Mouse (Mus musculus): ENCODE data around the gene Cntrob. TPM values are rescaled to one million over a fixed set of nuclear protein-coding genes. Genes with fewer than 3 reads are reported as not detected.

The Cntrob gene
- polyA plus RNA-seq, 1 experiment from 2014 or later = 16.2 TPM

- Histone ChIP-seq H3K9me3 (replicated peaks; ENCODE audit: control insufficient read depth, low read length) (no peaks in the 10 kb centered on the region), H3K4me2 (ENCODE audit: low read depth, low read length) (peak overlapping the region; percentile 65), H3K4me3 (ENCODE audit: low read length) (no peak overlapping the region), H3K27me3 (ENCODE audit: control insufficient read depth, insufficient read depth, low read length) (peaks cover 10% of the 10 kb centered on the region; the same call in 1 of the 2 replicates), H3K9ac (ENCODE audit: low read length) (peak overlapping the region; percentile 71; the same call in 1 of the 2 replicates), H3K27ac (ENCODE audit: low read length) (no peak overlapping the region), H3K36me3 (ENCODE audit: control insufficient read depth, insufficient read depth) (no peaks in the 10 kb centered on the region), H3K4me1 (ENCODE audit: control insufficient read depth, insufficient read depth, low read length) (peaks cover 14% of the 10 kb centered on the region)
- 88% methylated on average over 6 of the region's 6 CpGs for WGBS
- ATAC-seq (replicated peaks; ENCODE audit: extremely low read depth, insufficient read depth, low FRiP score) = no peak
These were observed 7.6 kb upstream of the Cntrob start for GRCm38 (mm10) chr11:69331152-69331551.

GRCm38 (mm10) chr11:69328517-69328916 lies 4.9 kb upstream of the Cntrob start:
- 89% methylated on average over 6 of the region's 6 CpGs for WGBS
- Histone ChIP-seq H3K9ac (ENCODE audit: low read length) (no peak overlapping the region), H3K4me3 (ENCODE audit: low read length) (no peak overlapping the region), H3K36me3 (ENCODE audit: control insufficient read depth, insufficient read depth) (no peaks in the 10 kb centered on the region), H3K27ac (ENCODE audit: low read length) (no peak overlapping the region), H3K27me3 (ENCODE audit: control insufficient read depth, insufficient read depth, low read length) (peaks cover 10% of the 10 kb centered on the region; the same call in 1 of the 2 replicates), H3K9me3 (replicated peaks; ENCODE audit: control insufficient read depth, low read length) (no peaks in the 10 kb centered on the region), H3K4me2 (ENCODE audit: low read depth, low read length) (no peak overlapping the region), H3K4me1 (ENCODE audit: control insufficient read depth, insufficient read depth, low read length) (peaks cover 24% of the 10 kb centered on the region)
- no peak for ATAC-seq (replicated peaks; ENCODE audit: extremely low read depth, insufficient read depth, low FRiP score)

GRCm38 (mm10) chr11:69327648-69328047 lies 4.1 kb upstream of the Cntrob start:
- 45% methylated on average over 6 of the region's 6 CpGs for WGBS
- no peaks in the 10 kb centered on the region for H3K9me3 ChIP-seq (replicated peaks; ENCODE audit: control insufficient read depth, low read length)
- peaks cover 10% of the 10 kb centered on the region; the same call in 1 of the 2 replicates for H3K27me3 ChIP-seq (ENCODE audit: control insufficient read depth, insufficient read depth, low read length)
- peaks cover 28% of the 10 kb centered on the region for H3K4me1 ChIP-seq (ENCODE audit: control insufficient read depth, insufficient read depth, low read length)
- no peak overlapping the region for H3K4me3 ChIP-seq (ENCODE audit: low read length)
- ATAC-seq (replicated peaks; ENCODE audit: extremely low read depth, insufficient read depth, low FRiP score) = no peak
- no peaks in the 10 kb centered on the region for H3K36me3 ChIP-seq (ENCODE audit: control insufficient read depth, insufficient read depth)
- H3K27ac ChIP-seq (ENCODE audit: low read length) = no peak overlapping the region
- H3K9ac ChIP-seq (ENCODE audit: low read length) = no peak overlapping the region
- no peak overlapping the region for H3K4me2 ChIP-seq (ENCODE audit: low read depth, low read length)

- Histone ChIP-seq H3K4me3 (ENCODE audit: low read length) (no peak overlapping the region), H3K9me3 (replicated peaks; ENCODE audit: control insufficient read depth, low read length) (no peaks in the 10 kb centered on the region), H3K27me3 (ENCODE audit: control insufficient read depth, insufficient read depth, low read length) (peaks cover 10% of the 10 kb centered on the region; the same call in 1 of the 2 replicates), H3K4me1 (ENCODE audit: control insufficient read depth, insufficient read depth, low read length) (peaks cover 34% of the 10 kb centered on the region), H3K36me3 (ENCODE audit: control insufficient read depth, insufficient read depth) (no peaks in the 10 kb centered on the region), H3K27ac (ENCODE audit: low read length) (no peak overlapping the region), H3K4me2 (ENCODE audit: low read depth, low read length) (peak overlapping the region; percentile 99; the same call in 1 of the 2 replicates), H3K9ac (ENCODE audit: low read length) (no peak overlapping the region)
- 21% methylated on average over 9 of the region's 9 CpGs for WGBS
- no peak for ATAC-seq (replicated peaks; ENCODE audit: extremely low read depth, insufficient read depth, low FRiP score)
These were observed 3.5 kb upstream of the Cntrob start for GRCm38 (mm10) chr11:69327157-69327442.

- no peaks in the 10 kb centered on the region for H3K36me3 ChIP-seq (ENCODE audit: control insufficient read depth, insufficient read depth)
- H3K9me3 ChIP-seq (replicated peaks; ENCODE audit: control insufficient read depth, low read length) = no peaks in the 10 kb centered on the region
- 1% methylated on average over 45 of the region's 45 CpGs for WGBS
- H3K4me1 ChIP-seq (ENCODE audit: control insufficient read depth, insufficient read depth, low read length) = peaks cover 34% of the 10 kb centered on the region
- ATAC-seq (replicated peaks; ENCODE audit: extremely low read depth, insufficient read depth, low FRiP score) = no peak
- no peak overlapping the region for H3K27ac ChIP-seq (ENCODE audit: low read length)
- H3K4me3 ChIP-seq (ENCODE audit: low read length) = peak overlapping the region; percentile 67
- peak overlapping the region; percentile 99 for H3K4me2 ChIP-seq (ENCODE audit: low read depth, low read length)
- H3K9ac ChIP-seq (ENCODE audit: low read length) = peak overlapping the region; percentile 76
- H3K27me3 ChIP-seq (ENCODE audit: control insufficient read depth, insufficient read depth, low read length) = peaks cover 10% of the 10 kb centered on the region; the same call in 1 of the 2 replicates
These were observed 3.0 kb upstream of the Cntrob start for GRCm38 (mm10) chr11:69326408-69327156.

GRCm38 (mm10) chr11:69325628-69326407 lies 2.2 kb upstream of the Cntrob start, which contains the start of gene Kcnab3:
TSS of gene Kcnab3 (plus strand) at chr11:69326258.
- ATAC-seq (replicated peaks; ENCODE audit: extremely low read depth, insufficient read depth, low FRiP score) = peak; percentile 54; the same call in 1 of the 2 replicates
- Histone ChIP-seq H3K36me3 (ENCODE audit: control insufficient read depth, insufficient read depth) (no peaks in the 10 kb centered on the region), H3K4me1 (ENCODE audit: control insufficient read depth, insufficient read depth, low read length) (peaks cover 29% of the 10 kb centered on the region), H3K27ac (ENCODE audit: low read length) (0 out of 2 replicates have a peak within 1 kb of the TSS, but pooled peaks have one; percentile 24), H3K27me3 (ENCODE audit: control insufficient read depth, insufficient read depth, low read length) (peaks cover 10% of the 10 kb centered on the region; the same call in 1 of the 2 replicates), H3K9ac (ENCODE audit: low read length) (peak within 1 kb of the TSS; percentile 76), H3K4me2 (ENCODE audit: low read depth, low read length) (peak within 1 kb of the TSS; percentile 99), H3K4me3 (ENCODE audit: low read length) (peak within 1 kb of the TSS; percentile 67), H3K9me3 (replicated peaks; ENCODE audit: control insufficient read depth, low read length) (no peaks in the 10 kb centered on the region)
- WGBS = 10% methylated on average over 26 of the region's 26 CpGs

GRCm38 (mm10) chr11:69324749-69325148 lies 1.2 kb upstream of the Cntrob start:
- 72% methylated on average over 6 of the region's 6 CpGs for WGBS
- H3K4me2 ChIP-seq (ENCODE audit: low read depth, low read length) = peak overlapping the region; percentile 91
- H3K27ac ChIP-seq (ENCODE audit: low read length) = no peak overlapping the region
- peaks cover 10% of the 10 kb centered on the region; the same call in 1 of the 2 replicates for H3K27me3 ChIP-seq (ENCODE audit: control insufficient read depth, insufficient read depth, low read length)
- 0 out of 2 replicates have a peak, but pooled peaks cover 5% of the 10 kb centered on the region for H3K36me3 ChIP-seq (ENCODE audit: control insufficient read depth, insufficient read depth)
- H3K4me3 ChIP-seq (ENCODE audit: low read length) = peak overlapping the region; percentile 68
- H3K9me3 ChIP-seq (replicated peaks; ENCODE audit: control insufficient read depth, low read length) = no peaks in the 10 kb centered on the region
- H3K9ac ChIP-seq (ENCODE audit: low read length) = peak overlapping the region; percentile 77
- peaks cover 29% of the 10 kb centered on the region for H3K4me1 ChIP-seq (ENCODE audit: control insufficient read depth, insufficient read depth, low read length)
- ATAC-seq (replicated peaks; ENCODE audit: extremely low read depth, insufficient read depth, low FRiP score) = no peak

- no peak for ATAC-seq (replicated peaks; ENCODE audit: extremely low read depth, insufficient read depth, low FRiP score)
These were observed 693 bp downstream of the Cntrob start for GRCm38 (mm10) chr11:69322693-69323471.

More at GRCm38 (mm10) chr11:69322693-69323471, 693 bp downstream of the Cntrob start:
- H3K4me3 ChIP-seq (ENCODE audit: low read length) = peak overlapping the region; percentile 68
- peak overlapping the region; percentile 88 for H3K27ac ChIP-seq (ENCODE audit: low read length)
- H3K9me3 ChIP-seq (replicated peaks; ENCODE audit: control insufficient read depth, low read length) = no peaks in the 10 kb centered on the region
- H3K36me3 ChIP-seq (ENCODE audit: control insufficient read depth, insufficient read depth) = peaks cover 17% of the 10 kb centered on the region; the same call in 1 of the 2 replicates
- peak overlapping the region; percentile 88 for H3K4me2 ChIP-seq (ENCODE audit: low read depth, low read length)
- peaks cover 29% of the 10 kb centered on the region for H3K4me1 ChIP-seq (ENCODE audit: control insufficient read depth, insufficient read depth, low read length)
- 18% methylated on average over 18 of the region's 18 CpGs for WGBS
- peak overlapping the region; percentile 89 for H3K9ac ChIP-seq (ENCODE audit: low read length)
- H3K27me3 ChIP-seq (ENCODE audit: control insufficient read depth, insufficient read depth, low read length) = peaks cover 5% of the 10 kb centered on the region; the same call in 1 of the 2 replicates

Data from heart, embryonic 16.5 days (tissue).